Mouse (Mus musculus): ENCODE results near the gene Plekha6.

Gene Plekha6

GRCm38 (mm10) chr1:133212273-133212672 lies 48.3 kb downstream of the Plekha6 start:
- TF ChIP-seq GATA4 (IDR thresholded peaks at IDR 0.05; ENCODE audit: insufficient replicate concordance, low read length): no peak

GRCm38 (mm10) chr1:133213098-133213497 lies 49.1 kb downstream of the Plekha6 start:
- no peak for TF ChIP-seq GATA4 (IDR thresholded peaks at IDR 0.05; ENCODE audit: insufficient replicate concordance, low read length)

- TF ChIP-seq GATA4 (IDR thresholded peaks at IDR 0.05; ENCODE audit: insufficient replicate concordance, low read length): no peak
Measured at GRCm38 (mm10) chr1:133213901-133214300, 49.9 kb downstream of the Plekha6 start.

GRCm38 (mm10) chr1:133214672-133215359 lies 50.8 kb downstream of the Plekha6 start:
- TF ChIP-seq GATA4 (IDR thresholded peaks at IDR 0.05; ENCODE audit: insufficient replicate concordance, low read length): no peak

DNA sequence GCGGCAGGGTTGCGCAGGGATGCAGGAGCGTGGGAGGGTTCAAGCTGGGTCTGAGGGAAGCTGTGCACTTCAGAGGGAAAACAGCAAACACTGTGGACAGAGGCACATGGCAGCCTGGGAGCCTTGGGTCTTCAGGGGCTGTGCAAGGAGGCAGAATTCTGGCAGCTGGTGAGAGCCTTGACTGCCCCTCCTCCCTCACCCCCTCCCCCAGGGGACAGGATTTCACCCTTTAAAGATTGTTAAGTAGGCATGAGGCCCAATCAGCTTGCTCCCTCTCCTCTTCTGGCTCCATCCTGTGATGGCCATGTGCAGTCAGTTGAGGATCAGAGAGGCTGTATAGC lies 51.3 kb downstream of the Plekha6 start:
- TF ChIP-seq GATA4 (IDR thresholded peaks at IDR 0.05; ENCODE audit: insufficient replicate concordance, low read length): no peak

DNA sequence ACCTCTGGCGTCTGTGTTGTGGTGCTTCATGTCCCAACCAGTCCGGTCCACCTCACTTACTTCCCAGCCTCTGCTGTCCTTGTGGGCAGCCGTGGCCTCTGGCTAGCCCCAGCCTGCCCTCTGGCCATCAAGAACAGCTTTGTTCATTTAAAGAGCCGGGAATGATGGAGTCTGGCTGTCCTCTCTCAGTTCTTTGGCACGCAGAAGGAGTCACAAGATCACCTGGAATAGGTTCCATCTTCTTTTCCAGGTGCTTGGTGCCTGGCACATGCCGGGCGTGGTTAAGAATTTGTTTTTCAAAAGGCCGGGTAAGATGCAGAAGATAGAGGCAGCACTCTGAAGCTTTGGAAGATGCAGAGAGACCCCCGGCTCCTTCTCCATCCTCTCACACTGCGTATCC lies 51.7 kb downstream of the Plekha6 start:
- no peak for TF ChIP-seq GATA4 (IDR thresholded peaks at IDR 0.05; ENCODE audit: insufficient replicate concordance, low read length)

DNA sequence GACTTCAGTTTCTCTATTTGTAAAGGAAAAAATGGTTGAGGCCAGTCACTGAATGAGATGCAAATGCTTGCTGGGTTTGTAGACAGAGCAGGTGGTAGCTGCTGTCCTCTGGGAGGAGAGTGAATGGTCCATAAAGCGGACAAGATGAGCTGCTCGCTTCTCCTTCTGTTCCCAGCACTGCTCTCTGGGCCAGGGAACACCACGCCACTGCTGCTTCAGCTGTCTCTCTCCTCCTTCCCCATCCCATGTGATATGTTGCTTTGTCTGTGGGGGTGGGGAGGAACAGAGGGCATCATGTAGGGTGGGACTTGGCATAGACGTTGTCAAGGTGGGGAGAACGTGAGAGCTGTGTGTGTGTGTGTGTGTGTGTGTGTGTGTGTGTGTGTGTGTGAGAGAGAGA lies 53.0 kb downstream of the Plekha6 start:
- no peak for TF ChIP-seq GATA4 (IDR thresholded peaks at IDR 0.05; ENCODE audit: insufficient replicate concordance, low read length)

DNA sequence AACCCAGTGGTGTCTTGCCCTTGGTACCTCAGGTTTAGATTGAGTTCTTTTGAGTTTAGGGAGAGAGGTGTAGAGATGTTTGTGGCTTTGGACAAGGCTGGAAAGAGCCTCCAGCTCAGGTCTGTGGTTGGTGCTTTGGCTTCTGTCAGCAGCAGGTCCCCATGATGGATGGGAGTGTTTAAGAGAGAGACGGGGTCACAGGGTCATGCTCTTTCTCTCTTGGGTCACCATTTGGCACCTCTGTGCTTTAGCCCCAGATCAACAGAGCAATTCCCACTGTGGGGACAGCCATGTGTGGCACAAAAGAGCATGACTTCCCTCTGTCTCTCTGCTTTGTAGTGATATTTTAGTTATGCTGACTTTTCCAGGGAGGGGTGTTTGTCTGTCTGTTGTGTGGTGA lies 55.1 kb downstream of the Plekha6 start:
- no peak for TF ChIP-seq GATA4 (IDR thresholded peaks at IDR 0.05; ENCODE audit: insufficient replicate concordance, low read length)

- no peak for TF ChIP-seq GATA4 (IDR thresholded peaks at IDR 0.05; ENCODE audit: insufficient replicate concordance, low read length)
Measured at GRCm38 (mm10) chr1:133221459-133221858, 57.4 kb downstream of the Plekha6 start.

DNA sequence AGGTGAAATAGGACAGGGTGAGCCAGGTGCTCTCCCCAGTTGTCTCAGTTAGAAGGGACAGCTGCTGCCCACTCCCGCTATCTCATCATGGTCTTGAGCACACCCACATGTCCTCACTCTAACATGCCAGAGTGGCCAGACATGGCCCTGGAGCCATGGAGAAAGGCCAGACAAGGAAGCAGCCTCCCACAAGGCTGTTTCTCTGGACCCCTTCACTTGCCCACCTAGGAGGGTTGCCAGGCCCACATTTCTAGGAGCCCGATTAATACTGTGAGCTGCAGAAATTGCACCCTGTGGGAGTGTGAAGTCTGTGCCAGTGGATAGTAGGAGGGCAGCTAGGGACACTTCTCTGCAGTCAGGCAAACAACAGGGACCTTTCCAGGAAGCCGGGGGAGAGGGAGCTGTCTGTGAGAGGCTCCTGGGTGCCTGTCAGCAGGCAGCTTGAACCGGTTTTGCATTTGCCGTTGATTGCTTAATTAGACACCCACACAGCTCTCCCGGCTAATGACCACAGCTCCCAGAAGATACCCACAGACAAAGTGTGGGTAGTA lies 58.5 kb downstream of the Plekha6 start:
- TF ChIP-seq GATA4 (IDR thresholded peaks at IDR 0.05; ENCODE audit: insufficient replicate concordance, low read length): no peak

DNA sequence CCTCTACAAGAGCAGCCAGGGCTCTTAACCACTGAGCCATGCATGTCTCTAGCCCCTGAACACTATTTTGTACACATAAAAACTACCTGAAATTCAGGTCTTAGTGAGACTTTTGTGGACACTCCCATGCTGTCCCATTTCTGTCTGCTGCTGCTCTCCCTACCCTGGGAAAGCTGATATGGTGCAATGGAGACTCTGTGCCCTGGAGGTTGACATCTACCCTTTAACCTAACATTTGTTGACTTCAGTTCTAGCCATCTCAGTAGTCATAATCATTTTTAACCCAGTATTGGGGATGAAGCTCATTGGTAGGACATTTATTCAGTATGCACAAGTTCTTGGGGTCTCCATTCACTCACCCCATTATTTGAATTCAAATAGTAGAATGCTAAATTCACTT lies 60.7 kb downstream of the Plekha6 start:
- TF ChIP-seq GATA4 (IDR thresholded peaks at IDR 0.05; ENCODE audit: insufficient replicate concordance, low read length): no peak

GRCm38 (mm10) chr1:133225137-133225536 lies 61.1 kb downstream of the Plekha6 start:
- TF ChIP-seq GATA4 (IDR thresholded peaks at IDR 0.05; ENCODE audit: insufficient replicate concordance, low read length): no peak

DNA sequence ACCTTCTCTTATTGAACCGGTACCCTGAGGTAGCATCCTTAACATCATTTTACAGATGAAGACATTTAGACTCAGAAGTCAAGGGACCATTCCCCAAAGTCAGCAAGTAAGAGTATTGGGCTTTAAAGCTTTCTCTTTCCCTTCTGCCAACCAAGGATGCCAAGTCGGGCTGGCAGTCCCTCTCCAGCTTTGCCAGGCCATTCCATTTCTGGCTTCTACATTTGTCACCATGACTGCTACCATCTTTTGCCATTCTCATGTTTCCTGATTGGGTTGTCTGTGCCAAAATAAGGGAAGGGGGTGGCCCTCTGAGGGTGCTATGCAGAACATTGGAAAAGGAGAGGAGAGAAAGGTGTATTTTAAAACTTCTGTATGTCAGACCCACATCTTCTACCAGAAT lies 61.6 kb downstream of the Plekha6 start:
- TF ChIP-seq GATA4 (IDR thresholded peaks at IDR 0.05; ENCODE audit: insufficient replicate concordance, low read length): no peak

GRCm38 (mm10) chr1:133225963-133226660 lies 62.1 kb downstream of the Plekha6 start:
- no peak for TF ChIP-seq GATA4 (IDR thresholded peaks at IDR 0.05; ENCODE audit: insufficient replicate concordance, low read length)

DNA sequence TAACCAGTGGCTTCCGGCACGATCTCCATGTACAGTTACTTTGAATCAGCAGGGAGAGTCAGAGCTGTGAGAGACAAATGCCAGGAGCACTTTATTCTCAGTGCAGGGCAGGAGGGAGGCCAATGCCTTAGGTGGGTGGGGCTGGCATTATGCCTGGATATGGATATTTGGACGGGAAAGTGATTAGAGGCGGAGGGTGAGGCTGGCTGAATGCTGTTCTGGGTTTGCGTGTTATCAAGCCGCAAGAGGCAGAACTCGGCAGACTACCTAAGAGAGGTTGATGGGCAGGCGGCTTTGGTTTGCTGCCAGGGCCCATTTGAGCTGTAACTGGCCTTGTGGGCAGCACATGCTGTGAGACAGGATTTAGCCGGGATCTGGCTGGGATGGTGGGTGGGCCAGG lies 62.9 kb downstream of the Plekha6 start:
- no peak for TF ChIP-seq GATA4 (IDR thresholded peaks at IDR 0.05; ENCODE audit: insufficient replicate concordance, low read length)

GRCm38 (mm10) chr1:133227378-133227777 lies 63.4 kb downstream of the Plekha6 start:
- no peak for TF ChIP-seq GATA4 (IDR thresholded peaks at IDR 0.05; ENCODE audit: insufficient replicate concordance, low read length)

All from liver, adult (tissue).